Mouse (Mus musculus): ENCODE data around the gene Wnk3.

DNA sequence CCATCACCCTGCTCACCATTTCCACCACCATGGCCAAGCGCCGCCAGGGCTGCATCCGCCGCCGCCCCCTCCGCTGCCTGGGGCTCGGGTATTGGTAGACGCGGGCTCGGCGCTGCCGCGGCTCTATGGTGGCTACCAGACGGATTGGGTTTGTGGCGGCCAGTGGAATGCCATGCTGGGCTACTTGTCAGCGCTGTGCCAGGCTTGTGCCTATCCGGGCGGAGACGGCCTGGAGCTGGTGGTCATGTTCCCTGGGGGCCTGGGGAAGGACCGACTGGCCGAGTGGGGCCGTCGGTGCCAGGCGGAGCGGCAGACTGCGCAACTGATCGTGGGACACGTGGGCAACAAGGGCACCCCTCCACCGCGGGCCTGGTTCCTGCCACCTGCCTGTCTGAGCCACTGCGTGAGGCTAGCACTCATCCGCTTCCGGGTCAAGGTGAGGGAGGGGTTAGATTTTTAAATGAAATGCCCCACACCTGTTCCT is 146.7 kb downstream of the Wnk3 start:
- no peak for TF ChIP-seq GATA1 (IDR thresholded peaks at IDR 0.05; ENCODE audit: borderline replicate concordance, low read length)
- TF ChIP-seq FLI1 (IDR thresholded peaks at IDR 0.05; ENCODE audit: low read length): no peak

All from megakaryocyte, embryonic 14.5 days (primary cell).